Mouse (Mus musculus) embryonic stem cell, embryonic (primary cell): Measurements from ENCODE around the gene Rbm47.

Experiments
- CTCF ChIA-PET, 4 experiments: fragments of 300-600 bp in 2 of 4; fragments of 350-600 bp in 2 of 4; sonication (Branson Sonifier 250); formaldehyde crosslinking; loops; one replicate each; lab custom pipeline; 2022; ENCODE audit warnings: inconsistent platforms in 2 of 4; lab: Charles Lee
- POLR2A ChIA-PET, 4 experiments: fragments of 300-600 bp in 2 of 4; fragments of 350-600 bp in 2 of 4; sonication (Branson Sonifier 250); formaldehyde crosslinking; loops; one replicate each; lab custom pipeline; 2022; ENCODE audit warnings: antibody characterized with exemption in 4 of 4, inconsistent platforms in 1 of 4; lab: Charles Lee

The Rbm47 gene

DNA sequence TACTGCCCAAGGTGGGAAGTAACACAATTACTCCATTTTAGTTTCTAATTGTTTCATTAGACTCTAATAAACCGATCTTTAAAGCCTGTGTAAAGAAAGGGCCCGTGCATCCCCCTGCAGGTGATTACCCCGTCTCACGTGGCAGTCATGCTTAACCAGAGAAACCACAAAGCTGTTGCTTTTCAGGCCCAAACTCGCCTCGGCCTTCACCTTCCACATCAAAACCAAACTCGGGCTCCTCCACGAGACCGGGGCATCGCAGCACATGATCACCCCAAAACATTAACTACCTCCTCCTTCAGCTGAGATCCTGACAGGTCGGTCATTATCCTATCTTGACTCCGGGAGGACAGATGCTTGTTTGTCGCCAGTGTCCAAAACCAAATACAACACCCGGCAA lies 58.2 kb downstream of the Rbm47 start:
- ChIA-PET CTCF (no interaction called here), POLR2A (interaction anchor here in 1 of 4 experiments (0.6 kb wide), 1 partner anchor 16 kb away, joined by 3 read pairs; no protein-coding TSS in a partner anchor)

DNA sequence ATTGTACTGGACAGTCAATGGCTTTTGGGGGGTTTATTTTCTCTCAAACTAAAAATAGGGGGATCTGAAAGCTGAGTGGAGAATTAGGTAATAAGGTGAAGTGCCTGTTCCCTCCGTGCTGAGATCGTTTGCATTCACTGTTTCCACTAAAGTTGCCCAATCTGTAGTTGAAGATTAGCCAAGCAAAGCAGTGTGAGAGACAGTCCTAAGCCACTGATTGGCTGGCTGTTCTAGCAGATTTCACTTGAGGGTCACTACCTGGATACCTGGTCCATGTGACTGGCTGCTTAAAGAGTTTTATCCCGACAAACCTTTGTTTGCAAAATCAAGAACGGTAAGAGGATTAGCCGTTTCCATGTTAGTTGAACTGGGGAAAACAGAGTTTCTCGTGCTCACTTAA lies 58.7 kb downstream of the Rbm47 start:
- CTCF ChIA-PET = interaction anchor here in 1 of 4 experiments (0.5 kb wide), 1 partner anchor 124 kb away, joined by 8 read pairs; no protein-coding TSS in a partner anchor
- POLR2A ChIA-PET = interaction anchor here in 1 of 4 experiments (1.0 kb wide), 1 partner anchor 33 kb away, joined by 3 read pairs; no protein-coding TSS in a partner anchor

DNA sequence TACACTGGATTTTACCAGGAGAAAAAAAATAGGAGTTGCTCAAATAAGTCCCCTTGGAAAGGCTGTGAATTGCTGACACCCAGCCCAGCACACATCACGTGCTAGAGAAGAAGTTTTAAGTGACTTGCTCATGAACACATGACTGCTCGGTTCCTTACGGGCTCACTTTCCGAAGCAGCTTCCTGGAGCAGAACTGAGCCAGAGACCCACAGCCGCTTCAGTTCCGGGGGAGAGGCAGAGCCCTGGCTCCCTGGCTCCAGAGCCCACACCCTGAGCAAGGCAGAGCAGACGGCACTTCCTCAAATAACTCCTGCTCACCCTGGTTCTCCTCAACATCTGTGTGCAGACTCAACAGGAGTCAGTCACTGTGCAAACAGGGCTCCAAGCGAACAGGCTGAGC lies 60.9 kb downstream of the Rbm47 start:
- CTCF ChIA-PET = interaction anchor here in 1 of 4 experiments (0.8 kb wide), 1 partner anchor 28 kb away, joined by 8 read pairs; no protein-coding TSS in a partner anchor

DNA sequence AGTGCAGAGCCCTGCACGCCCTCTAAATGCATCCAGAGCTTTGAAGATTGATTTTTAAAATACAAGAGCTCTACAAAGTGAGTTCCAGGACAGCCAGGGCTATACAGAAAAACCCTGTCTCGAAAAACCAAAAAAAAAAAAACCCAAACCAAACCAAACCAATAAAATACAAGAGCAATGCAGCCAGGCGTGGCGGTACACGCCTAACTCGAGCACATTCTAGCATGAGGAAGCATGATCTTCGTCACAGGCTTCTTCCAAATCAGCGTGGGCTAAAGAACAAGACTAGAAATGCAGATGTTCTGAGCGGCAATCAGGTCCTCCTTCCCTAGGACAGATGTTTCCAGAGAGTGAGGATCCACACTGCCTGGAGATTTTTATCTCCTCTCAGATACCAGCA lies 66.5 kb downstream of the Rbm47 start:
- POLR2A ChIA-PET = no interaction called here

More for the DNA sequence above, 60.9 kb downstream of the Rbm47 start:
- POLR2A ChIA-PET = no interaction called here

DNA sequence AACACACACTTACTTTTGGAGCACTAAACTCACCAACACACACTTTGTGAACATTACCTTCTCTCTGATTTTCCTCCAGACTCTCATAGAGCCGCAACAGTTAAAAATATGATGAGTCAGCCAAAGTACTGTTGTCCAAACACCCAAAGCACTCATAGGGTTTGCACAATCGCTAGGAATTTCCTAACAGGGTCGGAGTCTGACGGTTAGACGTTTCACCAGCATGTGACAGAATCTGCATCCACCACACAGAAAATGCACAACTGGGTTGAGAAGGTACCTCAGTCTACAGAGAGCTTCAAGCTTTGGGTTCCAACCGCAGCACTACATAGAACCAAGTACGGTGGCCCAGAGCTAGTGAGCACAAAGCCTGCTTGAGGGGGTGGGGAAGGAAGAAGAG lies 67.0 kb downstream of the Rbm47 start:
- POLR2A ChIA-PET = no interaction called here
- CTCF ChIA-PET = no interaction called here

More for the DNA sequence above, 66.5 kb downstream of the Rbm47 start:
- CTCF ChIA-PET = no interaction called here

DNA sequence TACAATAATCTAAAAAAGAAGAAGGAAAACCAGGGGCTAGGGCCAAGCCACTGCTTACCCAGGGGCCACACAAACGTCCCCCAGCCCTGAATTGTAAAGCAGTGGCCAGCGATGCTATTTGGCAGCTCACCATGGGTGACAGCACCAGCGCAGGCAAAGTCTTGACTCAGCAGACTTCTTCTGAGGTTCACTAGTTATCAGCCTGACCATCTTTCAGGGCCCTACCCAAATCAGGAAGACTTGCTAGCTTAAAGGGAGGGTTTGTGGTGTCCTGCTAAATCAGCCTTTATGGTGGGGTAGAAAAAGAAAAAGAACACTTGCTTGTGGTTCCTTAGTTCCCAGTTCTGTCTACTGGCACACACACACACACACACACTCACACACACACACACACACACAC lies 67.6 kb downstream of the Rbm47 start:
- POLR2A ChIA-PET = interaction anchor here in 1 of 4 experiments (0.7 kb wide), 1 partner anchor 43 kb away, joined by 4 read pairs; no protein-coding TSS in a partner anchor
- CTCF ChIA-PET = interaction anchor here in 1 of 4 experiments (0.6 kb wide), 1 partner anchor 10 kb away, joined by 3 read pairs; no protein-coding TSS in a partner anchor

DNA sequence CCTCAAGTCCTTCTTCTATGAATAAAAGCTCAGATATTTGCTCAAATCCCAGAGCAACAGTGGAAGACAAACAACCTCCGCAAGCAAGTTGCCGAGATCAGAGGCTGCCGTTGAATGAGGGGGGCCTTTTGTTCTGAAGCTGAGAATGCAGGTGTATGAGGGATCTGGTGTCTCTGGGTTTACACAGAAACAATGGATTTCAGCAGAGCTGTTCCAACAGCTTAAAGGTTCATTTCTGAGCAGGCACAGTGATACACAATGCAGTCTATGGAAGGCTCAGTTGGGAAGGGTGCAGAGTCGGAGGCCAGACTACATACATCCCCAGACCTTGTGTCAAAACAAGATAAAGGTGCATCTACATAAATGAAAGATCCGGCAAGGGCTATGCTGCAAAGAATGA lies 69.5 kb downstream of the Rbm47 start:
- ChIA-PET CTCF (interaction anchor here in 1 of 4 experiments (0.6 kb wide), 1 partner anchor 36 kb away, joined by 3 read pairs; no protein-coding TSS in a partner anchor), POLR2A (interaction anchor here in 1 of 4 experiments (0.6 kb wide), 1 partner anchor 191 kb away, joined by 4 read pairs; no protein-coding TSS in a partner anchor)

DNA sequence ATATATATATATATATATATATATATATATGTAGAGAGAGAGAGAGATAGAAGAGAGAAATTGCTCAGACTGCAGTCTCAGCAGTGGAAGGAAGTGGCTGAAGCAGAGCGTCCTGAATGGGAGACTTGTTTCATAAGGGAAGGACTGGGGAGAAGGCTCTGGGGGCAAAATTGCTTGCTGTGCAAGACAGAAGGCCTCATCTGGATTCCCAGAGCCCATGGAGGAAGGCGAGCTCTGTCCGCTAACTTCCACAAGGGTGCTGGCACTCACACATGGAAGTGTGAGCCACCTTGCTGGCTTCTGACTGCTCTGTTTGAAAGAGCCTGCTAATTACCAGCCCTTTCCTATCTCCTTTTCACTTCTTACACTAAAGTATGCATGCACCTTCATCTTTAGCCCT lies 70.1 kb downstream of the Rbm47 start:
- CTCF ChIA-PET = no interaction called here
- POLR2A ChIA-PET = interaction anchor here in 1 of 4 experiments (0.6 kb wide), 1 partner anchor 190 kb away, joined by 4 read pairs; no protein-coding TSS in a partner anchor

DNA sequence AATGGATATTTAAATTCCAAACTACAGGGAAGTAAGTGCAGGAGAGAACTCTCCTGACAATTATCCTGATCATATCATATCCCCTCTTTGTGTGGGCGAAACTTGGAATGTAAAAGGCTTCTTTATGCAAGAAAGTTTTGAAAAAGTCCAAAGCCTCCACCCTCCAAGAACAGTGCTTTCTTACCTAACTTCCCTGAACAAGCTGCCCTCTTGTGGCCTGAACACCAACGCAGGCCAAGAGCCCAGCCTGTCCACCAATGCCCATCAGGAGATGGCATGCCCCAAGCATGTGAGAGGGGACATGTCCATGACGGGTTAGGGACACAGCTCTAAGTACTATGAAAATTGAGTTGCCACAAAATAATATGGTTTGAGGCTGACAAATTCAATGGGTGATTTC lies 71.3 kb downstream of the Rbm47 start:
- ChIA-PET CTCF (interaction anchor here in 1 of 4 experiments (0.6 kb wide), 1 partner anchor 667 kb away, joined by 10 read pairs; no protein-coding TSS in a partner anchor), POLR2A (no interaction called here)

DNA sequence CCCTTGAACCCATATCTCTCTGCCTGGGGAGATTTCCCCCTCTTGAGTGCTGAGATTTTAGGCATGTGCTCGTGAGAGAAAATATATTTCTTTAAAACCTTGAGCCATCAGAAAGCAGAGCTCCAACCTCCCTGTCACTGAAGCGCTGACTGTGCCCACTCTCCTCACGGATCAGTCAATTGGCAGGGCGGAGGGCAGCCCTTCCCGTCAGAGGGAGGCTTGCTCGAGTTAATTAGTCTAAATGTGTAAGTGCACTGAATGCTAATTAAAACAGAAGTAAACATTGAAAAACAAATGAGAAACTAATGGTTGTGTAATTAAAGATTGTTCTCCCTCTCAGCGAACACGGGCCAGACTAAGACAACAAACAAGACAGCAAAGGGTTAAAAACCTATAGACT lies 72.6 kb downstream of the Rbm47 start:
- CTCF ChIA-PET = no interaction called here
- POLR2A ChIA-PET = no interaction called here

DNA sequence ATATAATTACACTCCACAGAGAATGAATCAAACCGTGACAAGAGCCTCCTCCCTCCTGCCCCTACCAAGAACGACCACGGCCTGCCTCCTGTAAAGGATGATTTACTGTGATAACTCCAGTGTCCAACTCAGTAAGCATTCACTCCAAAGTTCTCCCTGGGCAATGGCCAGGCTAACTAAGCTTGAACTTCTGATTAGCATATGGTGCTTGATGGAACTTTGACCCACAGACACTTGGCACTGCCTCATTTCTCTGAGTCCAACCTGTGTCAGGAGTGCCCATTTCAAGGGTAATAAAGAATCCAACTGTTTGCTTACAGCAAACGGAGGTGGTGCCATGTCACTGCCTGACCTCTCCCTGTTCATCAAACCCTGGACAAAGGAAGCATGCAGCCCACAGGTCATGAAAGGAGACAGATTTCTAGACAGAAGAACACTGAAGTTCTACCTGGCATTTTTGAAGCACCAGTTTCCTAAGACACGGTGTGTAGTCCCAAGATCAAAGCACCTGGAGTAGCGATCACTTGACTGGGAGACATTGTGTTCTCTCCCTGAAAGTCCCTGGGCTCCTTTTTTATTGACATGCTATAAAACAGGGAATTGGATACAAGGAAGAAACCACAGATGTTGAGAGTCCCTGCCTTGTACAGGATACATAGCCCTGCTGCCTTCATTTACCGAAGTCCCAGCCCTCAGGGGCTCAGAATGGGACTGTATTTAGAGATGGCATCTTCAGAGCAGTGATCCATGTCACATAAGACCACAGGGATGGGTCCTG lies 74.6 kb downstream of the Rbm47 start:
- CTCF ChIA-PET = no interaction called here
- POLR2A ChIA-PET = interaction anchor here in 1 of 4 experiments (1.6 kb wide), 1 partner anchor 8 kb away, joined by 3 read pairs; no protein-coding TSS in a partner anchor

DNA sequence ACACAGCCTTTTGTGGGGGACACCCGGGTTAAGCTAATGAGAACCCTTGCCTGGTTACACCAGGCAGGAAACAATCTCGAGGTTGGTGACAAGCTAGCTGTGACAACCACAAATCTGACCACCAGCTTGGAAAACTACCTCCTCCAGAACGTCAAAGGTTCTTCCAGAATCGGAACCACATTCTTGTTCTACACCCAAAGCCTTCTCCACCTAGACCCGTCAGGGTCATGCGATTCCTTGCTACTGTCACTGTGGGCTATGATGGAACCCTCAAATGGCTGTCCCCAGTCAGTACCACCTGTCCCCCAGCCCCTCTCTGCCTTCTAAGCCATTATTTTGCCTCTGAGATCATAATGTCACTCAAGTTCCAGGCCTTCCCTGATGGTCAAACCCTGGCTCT lies 76.8 kb downstream of the Rbm47 start:
- ChIA-PET POLR2A (interaction anchor here in 2 of 4 experiments (0.6 to 0.8 kb wide), 4 partner anchors 10 to 1913 kb away, joined by 3 to 6 read pairs (median 4); no protein-coding TSS in a partner anchor), CTCF (interaction anchor here in 1 of 4 experiments (0.7 kb wide), 1 partner anchor 12 kb away, joined by 3 read pairs; no protein-coding TSS in a partner anchor)

DNA sequence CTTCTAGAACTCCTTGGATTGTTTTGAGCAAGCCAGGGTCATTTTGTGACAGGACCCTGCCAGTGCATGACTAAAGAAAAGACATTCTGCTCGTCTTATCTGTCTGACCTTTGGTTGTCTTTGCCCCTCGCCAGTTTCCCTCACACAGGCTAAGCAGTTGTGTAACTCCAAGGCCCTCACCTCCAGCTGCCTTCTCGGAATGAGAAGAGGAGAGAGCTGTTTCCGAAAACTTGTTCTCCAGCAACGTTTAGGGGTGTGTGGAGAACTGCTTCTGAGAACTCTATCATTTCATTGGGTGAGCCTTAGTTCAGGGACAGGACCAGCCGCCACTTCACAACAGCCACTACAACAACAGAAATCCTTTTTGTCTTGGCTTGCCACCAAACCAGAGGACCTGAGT lies 77.8 kb downstream of the Rbm47 start:
- POLR2A ChIA-PET = interaction anchor here in 1 of 4 experiments (0.7 kb wide), 1 partner anchor 25 kb away, joined by 3 read pairs; no protein-coding TSS in a partner anchor
- CTCF ChIA-PET = interaction anchor here in 2 of 4 experiments (0.6 to 1.4 kb wide), 2 partner anchors 10 to 12 kb away, joined by 3 to 5 read pairs; no protein-coding TSS in a partner anchor

DNA sequence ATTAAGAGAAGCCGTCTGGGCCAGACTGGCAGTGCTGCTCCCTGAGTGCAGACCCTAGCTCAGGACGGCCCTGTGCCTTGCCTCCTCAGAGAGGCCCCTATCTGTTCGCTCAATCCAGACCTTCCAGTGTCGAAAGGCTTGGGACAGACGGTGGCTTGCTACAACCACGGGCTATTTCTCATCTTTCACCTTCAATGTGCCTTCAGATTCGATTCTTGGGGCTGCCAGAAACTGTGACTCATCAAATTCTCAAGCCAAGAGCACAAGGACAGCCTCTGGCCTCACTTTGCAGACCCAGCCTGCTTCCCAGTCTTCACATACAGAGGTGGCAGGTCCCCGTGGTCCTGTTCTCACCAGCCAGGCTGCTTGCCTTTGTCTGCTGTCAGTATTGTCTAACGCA lies 82.9 kb downstream of the Rbm47 start:
- CTCF ChIA-PET = no interaction called here
- POLR2A ChIA-PET = interaction anchor here in 3 of 4 experiments (0.6 to 1.4 kb wide), 7 partner anchors 9 to 586 kb away, joined by 3 to 15 read pairs (median 3); no protein-coding TSS in a partner anchor

DNA sequence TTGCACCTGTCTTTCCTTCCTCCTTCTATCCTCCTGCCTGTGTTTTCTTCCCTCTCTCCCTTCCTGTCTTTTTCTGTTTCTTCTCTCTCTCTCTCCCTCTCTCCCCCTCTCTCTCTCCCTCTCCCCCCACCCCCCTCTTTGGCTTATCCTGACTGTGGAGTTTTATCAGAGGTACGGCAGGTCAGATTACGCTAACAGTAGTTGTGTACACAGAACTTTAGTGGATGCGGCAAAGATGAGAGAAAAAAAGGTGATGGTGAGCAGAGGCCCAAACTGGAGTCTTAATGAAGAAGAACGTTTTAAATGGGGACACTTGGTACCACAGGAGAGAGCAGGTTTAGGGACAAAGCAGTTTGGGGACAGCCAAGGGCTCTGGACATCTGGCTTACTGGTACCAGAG lies 83.3 kb downstream of the Rbm47 start:
- ChIA-PET CTCF (interaction anchor here in 1 of 4 experiments (1.1 kb wide), 1 partner anchor 21 kb away, joined by 3 read pairs; no protein-coding TSS in a partner anchor), POLR2A (interaction anchor here in 3 of 4 experiments (0.7 to 1.4 kb wide), 5 partner anchors 9 to 587 kb away, joined by 3 to 4 read pairs (median 3); no protein-coding TSS in a partner anchor)

DNA sequence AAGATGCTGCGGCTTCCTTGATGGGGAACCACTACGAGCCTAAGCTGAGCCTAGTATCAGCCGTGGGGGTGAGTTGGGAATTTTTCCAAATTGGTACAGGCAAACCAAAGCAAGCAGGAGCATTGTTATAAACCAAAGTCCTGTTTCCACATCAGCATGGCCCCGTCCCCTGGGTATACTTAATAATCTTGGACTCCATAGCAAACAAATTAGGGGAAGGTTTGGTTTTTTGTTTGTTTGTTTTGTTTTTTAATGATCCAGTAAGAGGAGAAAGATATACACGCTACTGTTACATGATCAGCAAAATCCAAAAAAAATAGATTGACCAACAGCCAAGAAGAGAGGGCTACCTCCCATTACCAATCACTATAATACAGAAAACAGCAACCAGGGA lies 84.0 kb downstream of the Rbm47 start:
- ChIA-PET CTCF (interaction anchor here in 1 of 4 experiments (1.1 kb wide), 1 partner anchor 21 kb away, joined by 3 read pairs; no protein-coding TSS in a partner anchor), POLR2A (interaction anchor here (0.5 to 1.2 kb wide), 6 partner anchors 11 to 481 kb away, joined by 3 to 7 read pairs (median 3); no protein-coding TSS in a partner anchor)

DNA sequence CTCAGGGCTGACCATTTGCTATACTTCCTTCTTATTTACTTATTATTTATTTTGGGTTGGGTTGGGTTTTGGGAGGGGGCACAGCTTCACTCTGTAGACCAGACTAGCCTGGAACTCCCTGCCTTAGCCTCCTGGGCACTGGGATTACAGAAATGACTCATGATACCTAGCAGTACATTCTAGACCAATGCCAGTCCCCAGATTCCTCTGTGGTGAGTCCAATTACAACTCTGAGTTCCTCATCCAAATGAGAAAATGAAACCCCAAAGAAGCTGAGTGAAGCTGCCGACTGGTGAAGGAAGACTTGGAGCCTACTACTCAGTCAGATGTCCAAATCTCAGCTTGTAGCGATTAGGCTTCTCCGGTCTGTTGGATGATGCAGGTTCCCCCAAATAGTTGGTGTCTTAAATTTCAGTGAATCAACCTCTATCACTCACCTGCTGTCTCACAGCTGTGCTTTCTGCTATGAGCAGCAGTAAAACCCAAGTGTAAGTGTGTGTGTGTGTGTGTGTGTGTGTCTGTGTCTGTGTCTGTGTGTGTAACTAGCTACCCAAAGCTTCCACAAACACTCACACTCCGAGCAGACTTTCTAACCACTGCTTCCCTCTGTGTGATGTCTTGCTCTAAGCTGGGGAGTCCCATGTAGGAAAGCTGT lies 84.5 kb downstream of the Rbm47 start:
- CTCF ChIA-PET = interaction anchor here in 1 of 4 experiments (1.1 kb wide), 1 partner anchor 20 kb away, joined by 3 read pairs; no protein-coding TSS in a partner anchor
- POLR2A ChIA-PET = interaction anchor here (0.5 to 1.5 kb wide), 7 partner anchors 11 to 481 kb away, joined by 3 to 7 read pairs (median 4); no protein-coding TSS in a partner anchor

DNA sequence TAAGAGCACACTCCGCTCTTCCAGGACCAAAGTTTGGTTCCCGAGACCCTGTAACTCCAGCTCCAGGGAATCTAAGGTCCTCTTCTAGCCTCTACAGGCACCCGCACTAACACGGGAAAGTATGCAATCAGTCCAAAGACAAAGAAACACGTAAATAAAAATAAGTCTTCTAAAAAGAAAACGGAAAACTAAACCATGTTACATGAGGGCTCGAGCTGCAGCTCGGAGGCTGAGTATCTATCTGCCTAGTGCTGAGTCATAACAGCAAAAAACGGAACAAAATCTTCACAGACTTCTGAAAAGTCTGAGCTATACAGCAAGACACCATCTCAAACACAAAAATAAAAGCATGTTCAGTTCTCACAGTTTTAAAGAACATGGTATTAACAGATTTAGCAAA lies 86.0 kb downstream of the Rbm47 start:
- ChIA-PET CTCF (interaction anchor here in 3 of 4 experiments (0.5 to 1.0 kb wide), 3 partner anchors 30 to 587 kb away, joined by 3 to 4 read pairs (median 3); no protein-coding TSS in a partner anchor), POLR2A (interaction anchor here in 1 of 4 experiments (0.6 to 1.5 kb wide), 4 partner anchors 11 to 321 kb away, joined by 3 to 5 read pairs (median 4); no protein-coding TSS in a partner anchor)
